Mouse (Mus musculus) kidney, adult 2 months (tissue): ENCODE results near the gene Tmem131.

Source experiments
- CTCF ChIP-seq: fragments of 200-500 bp; conservative IDR thresholded peaks from 2 replicates; pipeline ENCODE4 v1.5.1; 2011; ENCODE audit warnings: low read depth, mild to moderate bottlenecking, control low read depth, low read length, moderate library complexity, mixed read lengths; ENCODE audit not compliant: insufficient read depth, insufficient read length
- POLR2A ChIP-seq: fragments of 200-500 bp; IDR thresholded peaks from one replicate; pipeline ENCODE4 v1.6.1; 2011; ENCODE audit warnings: low read depth, low read length, control low read depth

DNA sequence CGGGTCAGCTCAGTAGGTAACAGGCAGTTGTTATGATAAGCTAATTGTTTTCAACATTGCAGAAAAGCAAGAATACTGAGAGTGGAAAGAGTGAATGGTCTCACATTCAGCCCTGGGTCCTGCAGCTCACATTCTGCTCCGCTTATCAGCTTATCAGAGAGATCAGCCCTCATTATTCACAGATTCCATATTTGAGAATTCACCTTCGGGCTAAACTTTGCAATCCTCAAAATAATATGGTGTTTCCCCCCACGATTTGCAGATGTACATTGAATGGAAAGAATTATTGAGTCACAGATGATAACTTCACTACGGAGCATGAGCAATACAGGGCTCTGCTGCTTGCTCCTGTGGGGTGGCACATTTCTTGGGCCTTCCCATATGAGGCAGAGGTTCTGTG lies 174.7 kb downstream of the Tmem131 start:
- no peak for TF ChIP-seq CTCF
- no peak for TF ChIP-seq POLR2A
